Mouse (Mus musculus): ENCODE data around the gene Serpina3g. TPM values are rescaled to one million over a fixed set of nuclear protein-coding genes. Genes with fewer than 3 reads are reported as not detected.

Gene Serpina3g
- total and polyA plus RNA-seq, 3 experiments: 0.16 TPM; not detected in 2

GRCm38 (mm10) chr12:104243307-104243706 lies 7.3 kb downstream of the Serpina3g start:
- no peak for DNase-seq (ENCODE audit: low spot score)
- no peak overlapping the region for H3K4me3 ChIP-seq (ENCODE audit: low read depth, low read length)

GRCm38 (mm10) chr12:104245092-104245491 lies 9.0 kb downstream of the Serpina3g start:
- DNase-seq (ENCODE audit: low spot score): no peak
- TF ChIP-seq GATA1 (IDR thresholded peaks at IDR 0.05; ENCODE audit: borderline replicate concordance, low read length): no peak
- no peak for TF ChIP-seq GATA2 (IDR thresholded peaks at IDR 0.05; ENCODE audit: borderline replicate concordance, low read depth, low read length)
- no peak for TF ChIP-seq POLR2AphosphoS5 (IDR thresholded peaks at IDR 0.05; ENCODE audit: insufficient replicate concordance, low read depth, low read length)
- no peak for TF ChIP-seq TAL1 (conservative IDR thresholded peaks at IDR 0.05; ENCODE audit: low read depth, low read length)
- TF ChIP-seq CTCF (IDR thresholded peaks at IDR 0.05; ENCODE audit: low read depth, low read length): no peak

More at GRCm38 (mm10) chr12:104243307-104243706, 7.3 kb downstream of the Serpina3g start:
- TF ChIP-seq GATA2 (IDR thresholded peaks at IDR 0.05; ENCODE audit: borderline replicate concordance, low read depth, low read length) (no peak), GATA1 (IDR thresholded peaks at IDR 0.05; ENCODE audit: borderline replicate concordance, low read length) (no peak), POLR2AphosphoS5 (IDR thresholded peaks at IDR 0.05; ENCODE audit: insufficient replicate concordance, low read depth, low read length) (no peak), TAL1 (conservative IDR thresholded peaks at IDR 0.05; ENCODE audit: low read depth, low read length) (no peak), CTCF (IDR thresholded peaks at IDR 0.05; ENCODE audit: low read depth, low read length) (no peak)
- H3K27me3 ChIP-seq (ENCODE audit: insufficient read depth, low read length): no peaks in the 10 kb centered on the region
- H3K9me3 ChIP-seq (replicated peaks): peaks cover 52% of the 10 kb centered on the region
- H3K36me3 ChIP-seq (replicated peaks): no peaks in the 10 kb centered on the region
- no peaks in the 10 kb centered on the region for H3K4me1 ChIP-seq (ENCODE audit: insufficient read depth, low read depth, low read length)
- no peak for ATAC-seq (ENCODE audit: extremely low read depth, insufficient number of reproducible peaks, low FRiP score, poor library complexity, severe bottlenecking)

DNA sequence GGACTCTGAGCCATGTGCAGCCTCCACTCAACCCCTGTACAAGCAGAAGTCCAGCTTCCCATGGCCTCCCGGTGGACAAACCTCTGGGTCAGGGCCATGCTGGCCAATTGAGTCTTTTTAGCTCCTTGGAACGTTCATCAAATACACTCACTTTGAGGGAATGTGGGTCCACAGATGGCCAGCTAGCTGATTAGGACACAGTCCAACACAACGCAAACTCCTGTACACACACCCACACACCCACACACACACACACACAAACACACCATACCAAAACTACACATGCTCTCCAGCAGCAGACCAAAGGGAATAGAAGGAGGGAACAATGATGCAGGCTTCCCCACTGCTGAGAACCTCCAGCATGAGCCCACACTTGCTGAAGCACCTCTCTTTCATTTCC lies 9.6 kb downstream of the Serpina3g start:
- no peak for DNase-seq (ENCODE audit: low spot score)
- no peak for TF ChIP-seq TAL1 (conservative IDR thresholded peaks at IDR 0.05; ENCODE audit: low read depth, low read length)
- no peak for TF ChIP-seq GATA1 (IDR thresholded peaks at IDR 0.05; ENCODE audit: borderline replicate concordance, low read length)

More at GRCm38 (mm10) chr12:104245092-104245491, 9.0 kb downstream of the Serpina3g start:
- Histone ChIP-seq H3K36me3 (replicated peaks) (no peaks in the 10 kb centered on the region), H3K27me3 (ENCODE audit: insufficient read depth, low read length) (no peaks in the 10 kb centered on the region), H3K4me1 (ENCODE audit: insufficient read depth, low read depth, low read length) (no peaks in the 10 kb centered on the region), H3K4me3 (ENCODE audit: low read depth, low read length) (no peak overlapping the region), H3K9me3 (replicated peaks) (peaks cover 55% of the 10 kb centered on the region)
- no peak for ATAC-seq (ENCODE audit: extremely low read depth, insufficient number of reproducible peaks, low FRiP score, poor library complexity, severe bottlenecking)

DNA sequence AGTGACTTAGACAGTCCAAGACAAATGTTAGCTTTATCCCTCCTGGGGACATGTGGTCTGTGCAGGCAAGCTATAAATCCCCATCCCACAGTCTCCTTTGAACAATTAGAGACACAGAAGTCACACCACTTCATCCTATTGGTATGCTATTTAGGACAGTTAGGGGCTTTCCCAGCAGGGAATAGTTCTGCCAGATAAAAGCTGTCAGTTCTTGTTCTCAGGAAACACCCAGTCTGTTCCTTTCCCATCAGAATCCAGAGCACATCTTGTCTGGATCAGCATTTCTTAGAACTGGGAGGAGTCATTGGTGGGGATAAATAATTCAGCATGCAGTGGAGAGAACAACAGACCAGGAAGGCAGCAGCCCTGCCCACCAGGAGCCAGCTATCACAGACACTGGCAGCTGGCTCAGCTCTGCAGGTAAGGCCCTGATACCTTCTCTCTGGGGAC lies 11.5 kb downstream of the Serpina3g start:
- H3K9me3 ChIP-seq (replicated peaks): peaks cover 48% of the 10 kb centered on the region
- H3K4me3 ChIP-seq (ENCODE audit: low read depth, low read length): no peak overlapping the region
- H3K4me1 ChIP-seq (ENCODE audit: insufficient read depth, low read depth, low read length): no peaks in the 10 kb centered on the region
- TF ChIP-seq GATA2 (IDR thresholded peaks at IDR 0.05; ENCODE audit: borderline replicate concordance, low read depth, low read length): no peak
- no peak for TF ChIP-seq CTCF (IDR thresholded peaks at IDR 0.05; ENCODE audit: low read depth, low read length)
- TF ChIP-seq GATA1 (IDR thresholded peaks at IDR 0.05; ENCODE audit: borderline replicate concordance, low read length): no peak
- no peak for TF ChIP-seq POLR2AphosphoS5 (IDR thresholded peaks at IDR 0.05; ENCODE audit: insufficient replicate concordance, low read depth, low read length)
- TF ChIP-seq TAL1 (conservative IDR thresholded peaks at IDR 0.05; ENCODE audit: low read depth, low read length): no peak
- H3K27me3 ChIP-seq (ENCODE audit: insufficient read depth, low read length): no peaks in the 10 kb centered on the region
- DNase-seq (ENCODE audit: low spot score): no peak
- no peak for ATAC-seq (ENCODE audit: extremely low read depth, insufficient number of reproducible peaks, low FRiP score, poor library complexity, severe bottlenecking)
- no peaks in the 10 kb centered on the region for H3K36me3 ChIP-seq (replicated peaks)

More for the DNA sequence above, 9.6 kb downstream of the Serpina3g start:
- Histone ChIP-seq H3K9me3 (replicated peaks) (peaks cover 51% of the 10 kb centered on the region), H3K4me3 (ENCODE audit: low read depth, low read length) (no peak overlapping the region), H3K36me3 (replicated peaks) (no peaks in the 10 kb centered on the region), H3K4me1 (ENCODE audit: insufficient read depth, low read depth, low read length) (no peaks in the 10 kb centered on the region), H3K27me3 (ENCODE audit: insufficient read depth, low read length) (no peaks in the 10 kb centered on the region)
- no peak for ATAC-seq (ENCODE audit: extremely low read depth, insufficient number of reproducible peaks, low FRiP score, poor library complexity, severe bottlenecking)

- H3K4me1 ChIP-seq (ENCODE audit: insufficient read depth, low read depth, low read length): no peaks in the 10 kb centered on the region
- H3K9me3 ChIP-seq (replicated peaks): peaks cover 48% of the 10 kb centered on the region
- no peak overlapping the region for H3K4me3 ChIP-seq (ENCODE audit: low read depth, low read length)
- no peak for TF ChIP-seq GATA1 (IDR thresholded peaks at IDR 0.05; ENCODE audit: borderline replicate concordance, low read length)
- no peak for TF ChIP-seq TAL1 (conservative IDR thresholded peaks at IDR 0.05; ENCODE audit: low read depth, low read length)
- TF ChIP-seq POLR2AphosphoS5 (IDR thresholded peaks at IDR 0.05; ENCODE audit: insufficient replicate concordance, low read depth, low read length): no peak
- no peak for TF ChIP-seq GATA2 (IDR thresholded peaks at IDR 0.05; ENCODE audit: borderline replicate concordance, low read depth, low read length)
- no peak for TF ChIP-seq CTCF (IDR thresholded peaks at IDR 0.05; ENCODE audit: low read depth, low read length)
- DNase-seq (ENCODE audit: low spot score) (no peak), ATAC-seq (ENCODE audit: extremely low read depth, insufficient number of reproducible peaks, low FRiP score, poor library complexity, severe bottlenecking) (no peak)
- no peaks in the 10 kb centered on the region for H3K27me3 ChIP-seq (ENCODE audit: insufficient read depth, low read length)
- H3K36me3 ChIP-seq (replicated peaks): no peaks in the 10 kb centered on the region
Measured at GRCm38 (mm10) chr12:104248231-104248630, 12.2 kb downstream of the Serpina3g start.

DNA sequence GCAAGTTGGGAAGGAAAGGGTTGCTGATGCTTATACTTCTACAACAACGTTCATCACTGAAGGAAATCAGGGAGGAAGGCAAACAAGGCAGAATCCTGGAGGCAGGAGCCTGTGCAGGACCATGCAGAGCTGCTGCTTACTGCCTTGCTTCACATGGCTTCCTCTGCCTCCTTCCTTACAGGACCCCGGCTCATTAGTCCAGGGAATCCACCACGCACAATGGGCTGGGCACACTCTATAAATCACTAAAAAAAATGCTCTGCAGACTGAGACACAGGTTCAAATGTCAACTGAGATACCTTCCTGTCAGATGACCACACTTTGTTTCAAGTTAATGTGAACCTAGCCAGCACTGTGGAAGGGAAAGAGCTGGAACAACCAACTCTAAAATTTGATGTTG lies 25.0 kb downstream of the Serpina3g start:
- no peak for ATAC-seq (ENCODE audit: extremely low read depth, insufficient number of reproducible peaks, low FRiP score, poor library complexity, severe bottlenecking)
- TF ChIP-seq CTCF (IDR thresholded peaks at IDR 0.05; ENCODE audit: low read depth, low read length) (no peak), TAL1 (conservative IDR thresholded peaks at IDR 0.05; ENCODE audit: low read depth, low read length) (no peak), POLR2AphosphoS5 (IDR thresholded peaks at IDR 0.05; ENCODE audit: insufficient replicate concordance, low read depth, low read length) (no peak), GATA1 (IDR thresholded peaks at IDR 0.05; ENCODE audit: borderline replicate concordance, low read length) (no peak), GATA2 (IDR thresholded peaks at IDR 0.05; ENCODE audit: borderline replicate concordance, low read depth, low read length) (no peak)
- Histone ChIP-seq H3K4me1 (ENCODE audit: insufficient read depth, low read depth, low read length) (no peaks in the 10 kb centered on the region), H3K36me3 (replicated peaks) (no peaks in the 10 kb centered on the region), H3K4me3 (ENCODE audit: low read depth, low read length) (no peak overlapping the region), H3K27me3 (ENCODE audit: insufficient read depth, low read length) (no peaks in the 10 kb centered on the region), H3K9me3 (replicated peaks) (peaks cover 38% of the 10 kb centered on the region)
- DNase-seq (ENCODE audit: low spot score): no peak

All from G1E (cell line).